In the genomic region with DNA sequence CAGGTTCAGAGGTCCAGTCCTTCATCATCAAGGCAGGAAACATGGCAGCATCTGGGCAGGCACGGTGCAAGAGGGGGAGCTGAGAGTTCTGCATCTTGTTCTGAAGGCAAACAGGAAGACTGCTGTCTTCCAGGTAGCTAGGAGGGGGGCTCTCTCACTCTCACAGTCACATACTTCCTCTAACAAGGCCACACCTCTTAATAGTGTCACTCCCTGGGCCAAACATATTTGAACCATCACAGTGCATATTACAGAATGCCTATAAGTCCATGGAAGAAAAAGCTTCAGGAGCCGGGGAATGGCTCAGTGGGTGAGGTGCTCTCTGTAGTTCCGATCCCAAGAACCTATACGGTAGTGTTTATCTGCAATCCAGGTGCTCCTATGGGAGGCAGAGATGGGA, we compare ENCODE assay signal across 10 mouse cellular contexts. TPM values are rescaled to one million over a fixed set of nuclear protein-coding genes. Genes with fewer than 3 reads are reported as not detected.
DNase-seq lines count a peak whose midpoint lies in the region; ATAC-seq lines count a peak whose summit lies in the region.
"Had no signal": no experiment of that assay in that cellular context is flagged by ENCODE, and none has a peak within 500 bp of the region (broad histone marks: within the 10 kb centered on the region; RNA-seq: fewer than 3 reads in every experiment).

No protein-coding gene starts in this region.

- no peak overlapping the region for H3K4me3 ChIP-seq in hindbrain, embryonic 10.5 days
- H3K4me3 ChIP-seq in hindbrain, embryonic 11.5 days (ENCODE audit: low read depth, low read length), result no peak overlapping the region
- peak overlapping the region; percentile 9; the same call in 1 of the 2 replicates for H3K4me3 ChIP-seq in forebrain, embryonic 15.5 days
- no peak overlapping the region for H3K4me3 ChIP-seq in liver, embryonic 11.5 days (ENCODE audit: low read depth, low read length)

- H3K27ac ChIP-seq in hindbrain, embryonic 10.5 days, result peak overlapping the region; percentile 36
- H3K27ac ChIP-seq in hindbrain, embryonic 11.5 days (ENCODE audit: low read depth, low read length), result no peak overlapping the region
- no peak overlapping the region for H3K27ac ChIP-seq in forebrain, embryonic 15.5 days (replicated peaks)
- no peak overlapping the region for H3K27ac ChIP-seq in liver, embryonic 11.5 days (ENCODE audit: low read depth, low read length)

- H3K4me2 ChIP-seq in hindbrain, embryonic 11.5 days (replicated peaks; ENCODE audit: low read depth, low read length), result no peak overlapping the region
- peak overlapping the region; percentile 33 for H3K4me2 ChIP-seq in forebrain, embryonic 15.5 days (replicated peaks)
- no peak overlapping the region for H3K4me2 ChIP-seq in liver, embryonic 11.5 days

- ATAC-seq in hindbrain, embryonic 11.5 days (ENCODE audit: low FRiP score), result no peak
- no peak for ATAC-seq in forebrain, embryonic 15.5 days (replicated peaks)
- ATAC-seq in liver, embryonic 11.5 days (replicated peaks; ENCODE audit: low FRiP score), result no peak

- no peak for DNase-seq in hindbrain, embryonic 10.5 days (ENCODE audit: low spot score)
- DNase-seq in hindbrain, embryonic 11.5 days (ENCODE audit: low spot score), result no peak
- peak; percentile 23 for DNase-seq in testis, postnatal 10 days (ENCODE audit: low spot score)
- no peak for DNase-seq in testis, postnatal 14 days (ENCODE audit: low spot score)
- DNase-seq in thymus, postnatal 14 days, result peak; percentile 33
- no peak for DNase-seq in cerebellum, adult 8-10 months
- DNase-seq in liver, embryonic 11.5 days (ENCODE audit: low spot score), result no peak
- DNase-seq: adrenal gland, postnatal 14 days; heart, postnatal 4 days had no signal

- H3K36me3 ChIP-seq in hindbrain, embryonic 10.5 days, result no peaks in the 10 kb centered on the region
- no peaks in the 10 kb centered on the region for H3K36me3 ChIP-seq in hindbrain, embryonic 11.5 days (ENCODE audit: control insufficient read depth, insufficient read depth, low read length)
- no peaks in the 10 kb centered on the region for H3K36me3 ChIP-seq in forebrain, embryonic 15.5 days
- no peaks in the 10 kb centered on the region for H3K36me3 ChIP-seq in liver, embryonic 11.5 days (ENCODE audit: control insufficient read depth, insufficient read depth, low read length)

- WGBS in hindbrain, embryonic 10.5 days, result 85% methylated on average over 4 of the region's 4 CpGs
- WGBS in hindbrain, embryonic 11.5 days, result 85% methylated on average over 4 of the region's 4 CpGs
- WGBS in forebrain, embryonic 15.5 days, result 81% methylated on average over 4 of the region's 4 CpGs
- WGBS in liver, embryonic 11.5 days, result 69% methylated on average over 4 of the region's 4 CpGs

- H3K27me3 ChIP-seq in hindbrain, embryonic 10.5 days (ENCODE audit: insufficient read depth, poor library complexity, severe bottlenecking), result no peaks in the 10 kb centered on the region
- no peaks in the 10 kb centered on the region for H3K27me3 ChIP-seq in hindbrain, embryonic 11.5 days (ENCODE audit: control insufficient read depth, insufficient read depth, low read length)
- H3K27me3 ChIP-seq in forebrain, embryonic 15.5 days, result no peaks in the 10 kb centered on the region
- H3K27me3 ChIP-seq in liver, embryonic 11.5 days (replicated peaks; ENCODE audit: control insufficient read depth, insufficient read depth, low read length), result no peaks in the 10 kb centered on the region

- H3K4me1 ChIP-seq in hindbrain, embryonic 10.5 days (replicated peaks), result peaks cover 31% of the 10 kb centered on the region
- H3K4me1 ChIP-seq in hindbrain, embryonic 11.5 days (replicated peaks; ENCODE audit: control insufficient read depth, insufficient read depth, low read length), result 0 out of 2 replicates have a peak, but pooled peaks cover 4% of the 10 kb centered on the region
- H3K4me1 ChIP-seq in forebrain, embryonic 15.5 days, result peaks cover 21% of the 10 kb centered on the region
- peaks cover 5% of the 10 kb centered on the region for H3K4me1 ChIP-seq in liver, embryonic 11.5 days (replicated peaks; ENCODE audit: control insufficient read depth, insufficient read depth, low read length)

- no peaks in the 10 kb centered on the region for H3K9me3 ChIP-seq in hindbrain, embryonic 10.5 days
- H3K9me3 ChIP-seq in hindbrain, embryonic 11.5 days (ENCODE audit: control insufficient read depth, low read length), result no peaks in the 10 kb centered on the region
- H3K9me3 ChIP-seq in forebrain, embryonic 15.5 days, result no peaks in the 10 kb centered on the region
- no peaks in the 10 kb centered on the region for H3K9me3 ChIP-seq in liver, embryonic 11.5 days (ENCODE audit: control insufficient read depth, low read length)

- no peak overlapping the region for H3K9ac ChIP-seq in hindbrain, embryonic 11.5 days (ENCODE audit: low read depth, low read length)
- H3K9ac ChIP-seq in forebrain, embryonic 15.5 days (replicated peaks), result peak overlapping the region; percentile 14; the same call in 1 of the 2 replicates
- no peak overlapping the region for H3K9ac ChIP-seq in liver, embryonic 11.5 days (ENCODE audit: low read depth, low read length)

RNA-seq across cellular contexts. Expression of gene Sipa1l1, which starts 3.5 kb away (rescaled TPM):
- 26.0 and 30.2 TPM in 2 replicates for polyA plus RNA-seq in hindbrain, embryonic 10.5 days (2016; fragmentation: Nextera tagmentation; extraction: Ambion mirVana)
- polyA plus RNA-seq in hindbrain, embryonic 11.5 days (2014; fragmentation: Nextera tagmentation; extraction: Ambion mirVana), result 22.1 and 30.8 TPM in 2 replicates
- polyA plus RNA-seq in forebrain, embryonic 15.5 days (2015; fragmentation: Nextera tagmentation; extraction: Ambion mirVana), result 24.1 and 25.6 TPM in 2 replicates
- polyA plus RNA-seq in liver, embryonic 11.5 days (2014; fragmentation: Nextera tagmentation; extraction: Ambion mirVana), result 21.0 and 21.1 TPM in 2 replicates

Comparison
In these comparisons a context has a peak if more than half of its experiments do, and no peak if none do; other contexts are left out.
1. DNase-seq: peak in testis, postnatal 10 days (single experiment) and thymus, postnatal 14 days (single experiment); none in hindbrain, embryonic 10.5 days (single experiment), hindbrain, embryonic 11.5 days (single experiment), testis, postnatal 14 days (single experiment), cerebellum, adult 8-10 months (single experiment) and liver, embryonic 11.5 days (single experiment).